Mouse (Mus musculus): ENCODE results near the gene Sept3. TPM values are rescaled to one million over a fixed set of nuclear protein-coding genes. Genes with fewer than 3 reads are reported as not detected.
A peak's percentile ranks its signal among the peaks of the same experiment; 100 is the strongest.

Sept3 gene
- 49.4 and 55.6 TPM in 2 replicates for polyA plus RNA-seq (2016; fragmentation: Nextera tagmentation; extraction: Ambion mirVana)

DNA sequence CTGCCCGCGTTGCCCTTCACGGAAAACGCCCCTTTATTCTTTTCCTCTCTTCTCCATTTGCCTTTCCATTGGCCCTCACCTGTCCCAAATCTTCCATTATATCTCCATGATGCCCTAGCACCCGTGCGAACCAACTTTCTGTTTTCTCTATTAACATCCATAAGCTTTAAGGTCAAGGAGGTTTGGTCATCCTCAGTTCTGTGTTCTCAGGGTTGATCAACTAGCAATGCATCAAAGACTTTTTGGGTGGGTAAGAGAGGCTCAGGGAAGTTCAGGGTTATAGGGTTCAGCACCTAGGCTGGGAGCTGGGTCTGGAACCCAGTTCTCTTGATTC is at the start of gene Sept3:
Gene Sept3, plus strand, starts transcription at position 301 of the 334 bp plus-strand sequence.
- 31% methylated on average over 6 of the region's 6 CpGs for WGBS

DNA sequence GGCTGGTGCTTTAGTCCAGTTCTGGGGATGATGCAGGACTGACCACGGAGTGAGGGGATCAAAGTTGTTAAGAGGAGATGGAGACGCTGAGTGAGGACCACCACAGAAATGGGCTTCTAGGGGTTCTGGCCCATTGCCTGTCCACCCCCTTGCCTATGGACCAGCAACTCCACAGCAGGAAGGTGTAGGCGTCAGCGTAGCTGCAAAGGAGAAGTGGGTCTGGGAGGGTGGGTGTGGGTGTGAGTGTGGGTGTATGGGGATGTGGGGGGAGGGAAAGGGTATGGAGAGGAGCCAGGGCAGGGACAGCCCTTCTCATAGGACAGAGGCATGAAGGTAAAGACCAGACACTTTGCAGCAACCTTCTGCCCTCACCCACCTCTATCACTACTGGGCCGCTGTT is 48.9 kb upstream of the Sept3 start:
- Histone ChIP-seq H3K27ac (replicated peaks) (no peak overlapping the region), H3K27me3 (replicated peaks; ENCODE audit: low read depth, poor library complexity, severe bottlenecking) (peaks cover 57% of the 10 kb centered on the region), H3K4me3 (no peak overlapping the region), H3K4me1 (peaks cover 47% of the 10 kb centered on the region), H3K36me3 (replicated peaks) (no peaks in the 10 kb centered on the region), H3K9me3 (no peaks in the 10 kb centered on the region)
- no peak for DNase-seq (ENCODE audit: low spot score)
- 87% methylated on average over 5 of the region's 5 CpGs for WGBS

More for the DNA sequence above, at the start of gene Sept3:
- H3K9me3 ChIP-seq: no peaks in the 10 kb centered on the region
- peaks cover 52% of the 10 kb centered on the region for H3K27me3 ChIP-seq (replicated peaks; ENCODE audit: low read depth, poor library complexity, severe bottlenecking)
- DNase-seq (ENCODE audit: low spot score): no peak
- H3K4me3 ChIP-seq: peak within 1 kb of the TSS; percentile 83
- peaks cover 26% of the 10 kb centered on the region for H3K36me3 ChIP-seq (replicated peaks)
- H3K27ac ChIP-seq (replicated peaks): peak within 1 kb of the TSS; percentile 89
- peaks cover 33% of the 10 kb centered on the region for H3K4me1 ChIP-seq

- H3K27me3 ChIP-seq (replicated peaks; ENCODE audit: low read depth, poor library complexity, severe bottlenecking): peaks cover 21% of the 10 kb centered on the region
- 43% methylated on average over 11 of the region's 11 CpGs for WGBS
- DNase-seq (ENCODE audit: low spot score): peak; percentile 30
- no peaks in the 10 kb centered on the region for H3K9me3 ChIP-seq
- no peak overlapping the region for H3K4me3 ChIP-seq
- H3K4me1 ChIP-seq: peaks cover 32% of the 10 kb centered on the region
- peaks cover 14% of the 10 kb centered on the region for H3K36me3 ChIP-seq (replicated peaks)
- peak overlapping the region; percentile 8 for H3K27ac ChIP-seq (replicated peaks)
Observed at GRCm38 (mm10) chr15:82229542-82230045, 45.1 kb upstream of the Sept3 start.

GRCm38 (mm10) chr15:82230098-82230611 is 44.5 kb upstream of the Sept3 start:
- Histone ChIP-seq H3K4me3 (no peak overlapping the region), H3K27me3 (replicated peaks; ENCODE audit: low read depth, poor library complexity, severe bottlenecking) (peaks cover 16% of the 10 kb centered on the region), H3K4me1 (peaks cover 29% of the 10 kb centered on the region), H3K9me3 (no peaks in the 10 kb centered on the region), H3K36me3 (replicated peaks) (peaks cover 18% of the 10 kb centered on the region), H3K27ac (replicated peaks) (peak overlapping the region; percentile 8)
- 62% methylated on average over 6 of the region's 6 CpGs for WGBS
- no peak for DNase-seq (ENCODE audit: low spot score)

GRCm38 (mm10) chr15:82231100-82231499 is 43.6 kb upstream of the Sept3 start:
- peaks cover 6% of the 10 kb centered on the region for H3K27me3 ChIP-seq (replicated peaks; ENCODE audit: low read depth, poor library complexity, severe bottlenecking)
- H3K4me1 ChIP-seq: peaks cover 30% of the 10 kb centered on the region
- no peak for DNase-seq (ENCODE audit: low spot score)
- H3K4me3 ChIP-seq: no peak overlapping the region
- H3K27ac ChIP-seq (replicated peaks): no peak overlapping the region
- WGBS: 77% methylated on average over 4 of the region's 4 CpGs
- H3K36me3 ChIP-seq (replicated peaks): peaks cover 18% of the 10 kb centered on the region
- H3K9me3 ChIP-seq: no peaks in the 10 kb centered on the region

DNA sequence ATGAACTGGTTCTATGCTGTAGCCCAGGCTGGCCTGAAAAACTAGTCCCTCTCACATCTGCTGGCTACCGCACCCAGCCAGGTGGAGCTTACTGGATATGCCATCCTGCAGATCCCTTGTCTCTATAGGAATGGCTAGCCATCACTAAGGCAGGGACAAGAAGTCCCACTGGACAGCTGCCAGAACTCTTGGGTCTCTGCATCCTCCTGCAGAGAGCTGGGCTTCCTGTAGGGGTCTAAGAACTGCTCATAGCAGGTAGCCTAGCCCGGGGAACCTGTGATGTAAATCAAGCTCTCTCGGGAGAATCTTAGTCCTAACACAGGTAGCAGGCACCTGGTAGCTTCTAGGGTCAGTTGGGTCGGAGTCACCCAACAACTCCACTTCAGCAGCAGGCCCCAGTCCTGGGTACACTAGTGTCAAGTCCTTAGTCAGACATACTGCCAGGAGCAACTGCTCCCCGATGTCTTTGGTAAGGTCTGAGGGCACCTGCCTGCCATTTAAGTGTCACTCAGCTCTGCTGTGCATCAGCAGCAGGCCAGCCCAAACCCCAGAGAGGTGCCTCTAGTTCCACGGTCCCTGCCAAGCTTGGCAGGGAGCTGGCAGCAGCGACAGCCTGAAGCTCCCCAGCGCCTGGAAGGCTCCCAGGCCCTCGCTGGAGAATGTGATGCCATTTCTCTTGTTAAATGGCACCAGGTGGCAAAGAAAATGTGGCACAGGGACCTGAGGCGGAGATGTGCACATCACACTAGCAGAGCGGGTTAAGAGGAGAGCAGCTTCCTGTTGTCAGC is 42.9 kb upstream of the Sept3 start:
- 68% methylated on average over 11 of the region's 11 CpGs for WGBS
- H3K27ac ChIP-seq (replicated peaks): no peak overlapping the region
- peaks cover 33% of the 10 kb centered on the region for H3K4me1 ChIP-seq
- H3K27me3 ChIP-seq (replicated peaks; ENCODE audit: low read depth, poor library complexity, severe bottlenecking): no peaks in the 10 kb centered on the region
- H3K36me3 ChIP-seq (replicated peaks): peaks cover 18% of the 10 kb centered on the region
- H3K4me3 ChIP-seq: no peak overlapping the region
- DNase-seq (ENCODE audit: low spot score): no peak
- H3K9me3 ChIP-seq: no peaks in the 10 kb centered on the region

DNA sequence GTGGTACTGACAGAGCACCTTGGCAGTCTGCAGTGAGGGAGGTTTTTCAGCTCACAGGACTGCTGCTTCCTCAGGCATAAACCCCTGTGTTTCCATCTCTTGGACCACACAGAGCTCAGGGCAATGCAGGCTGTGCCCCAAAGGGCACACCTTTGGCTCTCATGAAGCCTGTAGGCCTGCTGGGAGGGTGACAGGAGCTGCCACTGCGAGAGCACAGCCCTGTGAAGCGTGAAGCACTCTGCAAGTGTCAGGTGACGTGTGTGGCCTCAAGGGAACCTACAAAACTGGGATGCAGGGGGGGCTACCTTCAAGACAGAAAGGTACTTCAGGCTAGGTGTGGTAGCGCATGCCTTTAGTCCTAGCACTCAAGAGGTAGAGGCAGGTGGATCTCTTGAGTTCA is 42.0 kb upstream of the Sept3 start:
- 74% methylated on average over 4 of the region's 4 CpGs for whole genome bisulfite sequencing
- DNase-seq (ENCODE audit: low spot score): no peak
- Histone ChIP-seq H3K36me3 (replicated peaks) (peaks cover 18% of the 10 kb centered on the region), H3K4me3 (no peak overlapping the region), H3K27me3 (replicated peaks; ENCODE audit: low read depth, poor library complexity, severe bottlenecking) (no peaks in the 10 kb centered on the region), H3K4me1 (peaks cover 33% of the 10 kb centered on the region), H3K9me3 (no peaks in the 10 kb centered on the region), H3K27ac (replicated peaks) (no peak overlapping the region)

DNA sequence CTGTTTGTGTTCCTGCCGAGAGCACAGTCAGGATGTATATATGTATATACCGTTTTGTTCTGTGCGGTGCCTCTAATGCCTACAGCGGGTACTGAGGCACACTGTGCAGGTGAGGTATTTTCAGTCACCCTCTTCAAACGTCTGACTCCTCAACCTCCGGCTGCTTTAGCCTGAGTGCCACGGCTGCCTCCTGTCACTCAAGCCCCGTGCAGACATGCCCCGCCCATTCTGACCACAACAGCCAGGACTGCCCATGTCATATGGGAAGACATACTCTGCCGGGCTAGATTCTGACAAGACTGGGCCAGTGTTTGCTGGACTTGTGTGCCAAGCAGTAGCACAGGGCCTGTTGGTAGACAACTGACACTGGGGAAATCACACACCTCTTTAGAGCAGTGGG is 39.0 kb upstream of the Sept3 start:
- Histone ChIP-seq H3K27ac (replicated peaks) (no peak overlapping the region), H3K9me3 (no peaks in the 10 kb centered on the region), H3K4me1 (peaks cover 17% of the 10 kb centered on the region), H3K27me3 (replicated peaks; ENCODE audit: low read depth, poor library complexity, severe bottlenecking) (no peaks in the 10 kb centered on the region), H3K4me3 (no peak overlapping the region), H3K36me3 (replicated peaks) (peaks cover 40% of the 10 kb centered on the region)
- DNase-seq (ENCODE audit: low spot score): no peak
- WGBS: 71% methylated on average over 10 of the region's 10 CpGs

DNA sequence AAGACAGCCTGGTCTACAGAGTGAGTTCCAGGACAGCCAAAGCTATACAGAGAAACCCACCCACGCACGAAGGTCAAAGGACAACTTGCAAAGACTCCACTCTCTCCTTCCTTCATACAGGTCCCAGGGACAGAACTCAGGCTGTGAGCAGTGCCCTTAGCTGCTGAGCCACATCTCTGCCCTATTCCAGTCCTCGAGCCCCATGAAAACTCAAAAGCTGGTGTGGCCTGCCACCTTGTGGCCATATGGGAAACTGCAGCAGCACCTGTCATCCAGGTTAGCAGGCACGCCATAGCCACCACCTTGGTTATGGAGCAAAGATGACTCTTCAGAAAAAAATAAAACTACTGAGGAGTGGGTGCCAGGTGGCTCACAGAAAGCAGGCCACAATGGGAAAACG is 38.1 kb upstream of the Sept3 start:
- Histone ChIP-seq H3K27ac (replicated peaks) (no peak overlapping the region), H3K27me3 (replicated peaks; ENCODE audit: low read depth, poor library complexity, severe bottlenecking) (no peaks in the 10 kb centered on the region), H3K4me1 (peaks cover 11% of the 10 kb centered on the region), H3K4me3 (no peak overlapping the region), H3K36me3 (replicated peaks) (peaks cover 40% of the 10 kb centered on the region), H3K9me3 (no peaks in the 10 kb centered on the region)
- peak; percentile 84 for DNase-seq (ENCODE audit: low spot score)
- 23% methylated on average over 5 of the region's 5 CpGs for WGBS

- 0 out of 2 replicates have a peak overlapping the region, but pooled peaks have one; percentile 92 for H3K27ac ChIP-seq (replicated peaks)
- peaks cover 11% of the 10 kb centered on the region for H3K4me1 ChIP-seq
- WGBS: 82% methylated on average over 3 of the region's 3 CpGs
- no peak for DNase-seq (ENCODE audit: low spot score)
- H3K9me3 ChIP-seq: no peaks in the 10 kb centered on the region
- H3K36me3 ChIP-seq (replicated peaks): peaks cover 15% of the 10 kb centered on the region
- no peaks in the 10 kb centered on the region for H3K27me3 ChIP-seq (replicated peaks; ENCODE audit: low read depth, poor library complexity, severe bottlenecking)
- H3K4me3 ChIP-seq: peak overlapping the region; percentile 73
Observed at GRCm38 (mm10) chr15:82243311-82243710, 31.4 kb upstream of the Sept3 start.

DNA sequence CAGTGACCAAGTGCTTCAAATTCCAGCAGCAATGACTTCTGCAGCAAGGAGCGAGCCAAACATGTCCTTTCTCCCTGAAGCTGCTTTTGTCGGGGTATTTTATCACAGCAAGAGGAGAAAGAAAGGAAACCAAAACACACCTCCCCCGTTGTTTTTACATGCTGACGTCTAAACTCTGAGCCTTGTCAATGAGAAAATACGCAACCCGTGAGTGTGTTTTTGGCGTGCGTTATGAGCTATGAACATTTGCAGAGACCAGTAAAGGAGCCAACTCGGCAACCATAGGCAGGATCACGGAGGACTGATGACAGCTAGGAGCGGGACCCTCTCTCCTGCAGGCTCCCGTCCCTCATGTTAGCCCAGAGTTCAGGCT is 31.0 kb upstream of the Sept3 start:
- Histone ChIP-seq H3K4me3 (peak overlapping the region; percentile 73), H3K27ac (replicated peaks) (peak overlapping the region; percentile 92), H3K36me3 (replicated peaks) (peaks cover 11% of the 10 kb centered on the region), H3K27me3 (replicated peaks; ENCODE audit: low read depth, poor library complexity, severe bottlenecking) (no peaks in the 10 kb centered on the region), H3K9me3 (no peaks in the 10 kb centered on the region), H3K4me1 (peaks cover 11% of the 10 kb centered on the region)
- WGBS: 9% methylated on average over 12 of the region's 12 CpGs
- no peak for DNase-seq (ENCODE audit: low spot score)

GRCm38 (mm10) chr15:82244115-82244804 is 30.4 kb upstream of the Sept3 start, which contains the start of gene Cenpm:
Gene Cenpm (minus strand): TSS chr15:82244748.
- peak within 1 kb of the TSS; percentile 73 for H3K4me3 ChIP-seq
- DNase-seq (ENCODE audit: low spot score): peak; percentile 95
- H3K36me3 ChIP-seq (replicated peaks): peaks cover 5% of the 10 kb centered on the region
- H3K27ac ChIP-seq (replicated peaks): peak within 1 kb of the TSS; percentile 92
- peaks cover 11% of the 10 kb centered on the region for H3K4me1 ChIP-seq
- under 1% methylated on average over 65 of the region's 65 CpGs for WGBS
- H3K9me3 ChIP-seq: no peaks in the 10 kb centered on the region
- H3K27me3 ChIP-seq (replicated peaks; ENCODE audit: low read depth, poor library complexity, severe bottlenecking): no peaks in the 10 kb centered on the region

Data from embryonic facial prominence, embryonic 10.5 days (tissue).